Mouse (Mus musculus) thymus, adult 2 months (tissue): ENCODE results near the gene Fam214a.

Experiments
- CTCF ChIP-seq: fragments of 200-500 bp; IDR thresholded peaks from 2 replicates; pipeline ENCODE4 v1.5.1; 2012; ENCODE audit warnings: mild to moderate bottlenecking, control low read depth, low read length, moderate library complexity, borderline replicate concordance; ENCODE audit not compliant: control insufficient read depth, poor library complexity, insufficient read depth; ENCODE audit errors: extremely low read depth
- POLR2A ChIP-seq: fragments of 200-500 bp; IDR thresholded peaks from 2 replicates; pipeline ENCODE4 v1.6.1; 2012; ENCODE audit warnings: mild to moderate bottlenecking, low read length, control low read depth, moderate library complexity; ENCODE audit not compliant: control insufficient read depth, poor library complexity, insufficient read depth; ENCODE audit errors: extremely low read depth

DNA sequence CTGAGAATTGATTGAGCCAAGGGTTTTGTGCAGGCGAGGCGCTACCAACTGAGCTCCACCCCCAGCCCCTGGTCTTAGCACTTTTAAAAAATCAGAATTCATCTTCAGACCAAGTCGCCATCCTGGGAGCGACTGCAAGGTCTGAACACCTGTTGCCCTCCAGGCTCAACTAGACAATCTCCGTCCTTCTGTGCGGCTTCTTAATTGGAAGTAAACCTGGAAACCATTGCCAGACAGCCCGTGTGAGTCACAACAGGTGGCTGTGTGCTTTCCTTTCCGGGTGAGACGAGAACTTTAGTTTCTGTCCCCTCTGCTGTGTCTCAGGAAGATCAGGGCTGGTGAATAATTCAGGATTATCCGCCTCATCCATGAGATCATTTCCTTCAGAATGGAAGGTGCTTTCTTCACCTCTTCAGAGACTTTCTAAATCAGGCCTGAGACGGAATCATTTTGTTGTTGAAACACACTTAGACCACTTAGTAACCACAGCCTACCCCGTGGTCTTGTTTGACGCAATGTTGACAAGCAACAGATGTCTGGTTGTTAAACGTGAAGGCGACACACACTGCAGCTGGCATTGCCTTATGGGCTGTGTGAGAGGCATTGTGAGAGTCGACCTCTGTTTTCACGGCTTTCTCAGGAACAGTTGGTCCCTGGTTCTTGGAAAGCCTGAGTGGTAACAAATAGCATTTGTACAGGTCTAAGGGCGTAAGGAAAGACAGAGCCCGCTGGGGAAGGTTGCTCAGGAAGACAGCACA, 39.9 kb upstream of the Fam214a start:
- no peak for TF ChIP-seq POLR2A
- TF ChIP-seq CTCF: no peak
